Mouse (Mus musculus) brain, embryonic 14.5 days (tissue): Measurements from ENCODE around the gene Elp1.

Experiments used
- CTCF ChIP-seq: fragments of 200-500 bp; IDR thresholded peaks from 2 replicates; pipeline ENCODE4 v1.5.1; 2012; ENCODE audit warnings: inconsistent platforms, mild to moderate bottlenecking, moderate library complexity, borderline replicate concordance; ENCODE audit not compliant: insufficient read depth, insufficient read length; ENCODE audit errors: extremely low read depth
- POLR2A ChIP-seq: fragments of 200-500 bp; IDR thresholded peaks from 2 replicates; pipeline ENCODE4 v1.6.1; 2012; ENCODE audit warnings: mild to moderate bottlenecking, inconsistent platforms, borderline replicate concordance; ENCODE audit not compliant: poor library complexity, insufficient read depth, insufficient read length, severe bottlenecking; ENCODE audit errors: extremely low read depth

GRCm38 (mm10) chr4:56757693-56758092 lies 44.4 kb downstream of the Elp1 start:
- TF ChIP-seq CTCF (no peak), POLR2A (no peak)
